Mouse (Mus musculus) forebrain, postnatal 0 days (tissue): ENCODE results near the gene Sprr1b. TPM values are rescaled to one million over a fixed set of nuclear protein-coding genes. Genes with fewer than 3 reads are reported as not detected.

ENCODE experiments used
- ATAC-seq: fragments of 200-750 bp; cut with Nextera tagmentation; 2 replicates; pipeline ENCODE4 v1.8.0; 2017; ENCODE audit warnings: mild to moderate bottlenecking, moderate library complexity
- DNase-seq: peaks from one replicate; pipeline ENCODE4 v3.0.0-alpha.2; 2015
- H3K27ac ChIP-seq: fragments of 300-500 bp; sonication (generic); 2 replicates; pipeline ENCODE4 v1.5.1; 2014; ENCODE audit warnings: low read depth, mild to moderate bottlenecking, antibody characterized with exemption, low read length, moderate library complexity, mixed read lengths
- H3K27me3 ChIP-seq: fragments of 300-500 bp; sonication (generic); 2 replicates; pipeline ENCODE4 v1.6.1; 2014; ENCODE audit warnings: mild to moderate bottlenecking, low read length, mixed read lengths; ENCODE audit not compliant: insufficient read depth
- H3K36me3 ChIP-seq: fragments of 300-500 bp; sonication (generic); 2 replicates; pipeline ENCODE4 v1.6.1; 2014; ENCODE audit warnings: mild to moderate bottlenecking, moderate library complexity; ENCODE audit not compliant: insufficient read depth
- H3K4me1 ChIP-seq: fragments of 300-500 bp; sonication (generic); 2 replicates; pipeline ENCODE4 v1.6.1; 2014; ENCODE audit warnings: antibody characterized with exemption; ENCODE audit not compliant: insufficient read depth
- H3K4me2 ChIP-seq: fragments of 300-500 bp; sonication (generic); 2 replicates; pipeline ENCODE4 v1.6.1; 2014; ENCODE audit warnings: low read depth, mild to moderate bottlenecking, moderate library complexity
- H3K4me3 ChIP-seq: fragments of 300-500 bp; sonication (generic); 2 replicates; pipeline ENCODE4 v1.5.1; 2014; ENCODE audit warnings: low read depth, low read length, mixed read lengths
- H3K9ac ChIP-seq: fragments of 300-500 bp; sonication (generic); 2 replicates; pipeline ENCODE4 v1.6.1; 2014; ENCODE audit warnings: mild to moderate bottlenecking
- H3K9me3 ChIP-seq: fragments of 300-500 bp; sonication (generic); 2 replicates; pipeline ENCODE4 v1.6.1; 2016; ENCODE audit warnings: low read length
- CTCF ChIP-seq: sonication (generic); IDR thresholded peaks from 2 replicates; pipeline ENCODE4 v1.5.1; 2016; ENCODE audit warnings: antibody characterized with exemption, control low read depth, low read depth
- WGBS: fragments of 180-500 bp; shearing (Covaris S2); extraction: QIAGEN DNeasy Blood & Tissue Kit; methylation state at CpG from one replicate; pipeline ENCODE4 v1.1.7; 2014; 5-methylcytosine and 5-hydroxymethylcytosine counted together
- polyA plus RNA-seq: library from polyadenylated mRNA; unstranded; fragments of >200 nt; fragmentation: Nextera tagmentation; extraction: Ambion mirVana; gene quantifications from 2 replicates; pipeline ENCODE4 v1.2.1, GENCODE M21; 2015
- total RNA-seq: library from RNA; depleted of rRNA; stranded (reverse); fragments of >200 nt; gene quantifications from 2 replicates; pipeline ENCODE4 v1.2.3, GENCODE M21; 2014; rRNA removed

Sprr1b gene
- total and polyA plus RNA-seq, 2 experiments from 2014 or later, result not detected

DNA sequence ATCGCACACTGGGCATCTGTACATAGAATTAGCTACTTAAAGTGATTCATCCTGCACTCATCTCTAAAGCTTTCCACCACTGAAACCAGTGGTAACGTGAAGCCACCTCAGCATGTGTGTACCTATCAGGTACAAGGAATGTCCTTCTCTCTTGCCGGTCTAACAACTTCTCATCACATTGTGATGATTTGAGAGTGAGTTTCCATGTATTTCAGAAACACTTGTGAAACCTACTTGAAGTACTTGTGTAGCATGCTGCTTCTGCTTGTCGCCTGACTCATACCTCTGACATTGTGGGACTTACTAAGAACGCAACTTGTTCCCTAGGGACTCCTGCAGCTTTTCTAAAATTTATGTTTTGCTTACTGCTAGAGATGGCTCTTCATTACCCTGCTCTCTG is 16.6 kb upstream of the Sprr1b start:
- no peak for TF ChIP-seq CTCF
- DNase-seq, result no peak
- no peaks in the 10 kb centered on the region for H3K4me1 ChIP-seq
- no peaks in the 10 kb centered on the region for H3K27me3 ChIP-seq
- 94% methylated on average over 5 of the region's 5 CpGs for WGBS
- no peak for ATAC-seq
- no peak overlapping the region for H3K4me2 ChIP-seq
- H3K36me3 ChIP-seq, result no peaks in the 10 kb centered on the region
- no peak overlapping the region for H3K4me3 ChIP-seq
- no peak overlapping the region for H3K9ac ChIP-seq
- H3K9me3 ChIP-seq, result no peaks in the 10 kb centered on the region
- H3K27ac ChIP-seq, result no peak overlapping the region

DNA sequence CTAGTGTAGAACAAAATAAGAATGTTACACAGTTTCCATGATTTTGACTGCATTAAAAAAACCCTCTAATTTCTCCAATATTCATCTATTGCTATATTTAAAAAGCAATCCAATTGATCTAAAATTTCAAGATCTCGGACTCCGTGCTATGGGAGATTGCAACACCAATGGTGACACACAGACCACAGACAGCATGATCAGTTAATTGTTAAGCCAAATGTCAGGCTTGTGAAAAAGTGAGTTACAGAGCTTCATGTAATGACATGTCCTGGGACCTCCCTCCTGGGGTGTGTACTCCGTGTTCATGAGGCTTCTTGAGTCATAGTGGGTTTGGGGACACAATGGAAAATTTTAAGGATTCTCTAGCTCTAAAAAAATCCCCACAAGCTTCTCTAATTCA is 1.6 kb upstream of the Sprr1b start:
- H3K27me3 ChIP-seq, result no peaks in the 10 kb centered on the region
- no peak overlapping the region for H3K27ac ChIP-seq
- no peak overlapping the region for H3K9ac ChIP-seq
- no peaks in the 10 kb centered on the region for H3K4me1 ChIP-seq
- no peaks in the 10 kb centered on the region for H3K9me3 ChIP-seq
- no peak for ATAC-seq
- no peak overlapping the region for H3K4me2 ChIP-seq
- no peak for TF ChIP-seq CTCF
- H3K4me3 ChIP-seq, result no peak overlapping the region
- DNase-seq, result no peak
- H3K36me3 ChIP-seq, result no peaks in the 10 kb centered on the region
- 92% methylated on average over 3 of the region's 3 CpGs for WGBS

DNA sequence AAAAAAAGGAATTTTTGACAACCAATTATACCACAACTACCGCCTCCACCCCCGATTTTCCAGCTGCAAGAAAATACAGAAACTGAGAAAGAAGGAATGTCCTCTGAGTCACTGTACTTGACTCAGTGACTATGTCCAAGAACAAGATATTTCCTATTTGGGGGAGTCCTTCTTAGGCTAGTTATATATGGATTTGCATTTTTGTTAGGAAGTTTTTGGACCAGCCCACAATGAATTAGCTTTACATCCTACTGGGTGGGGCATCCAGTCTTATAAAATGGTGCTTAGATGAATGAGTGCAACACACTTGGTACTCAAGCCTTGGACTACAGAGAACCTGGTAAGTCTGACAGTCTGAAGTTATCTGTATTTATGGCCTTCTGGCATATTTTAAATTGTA is 6.3 kb downstream of the Sprr1b start, which contains the start of gene Sprr2k:
Sprr2k (plus strand) TSS at position 301 of the 400 bp plus-strand sequence.
- Histone ChIP-seq H3K27me3 (no peaks in the 10 kb centered on the region), H3K4me1 (no peaks in the 10 kb centered on the region), H3K27ac (no peak within 1 kb of the TSS), H3K4me3 (no peak within 1 kb of the TSS), H3K36me3 (no peaks in the 10 kb centered on the region), H3K9me3 (no peaks in the 10 kb centered on the region), H3K9ac (no peak within 1 kb of the TSS), H3K4me2 (no peak within 1 kb of the TSS)
- ATAC-seq (no peak), DNase-seq (no peak)
- TF ChIP-seq CTCF, result no peak
- WGBS, result 95% methylated on average over 2 of the region's 2 CpGs

DNA sequence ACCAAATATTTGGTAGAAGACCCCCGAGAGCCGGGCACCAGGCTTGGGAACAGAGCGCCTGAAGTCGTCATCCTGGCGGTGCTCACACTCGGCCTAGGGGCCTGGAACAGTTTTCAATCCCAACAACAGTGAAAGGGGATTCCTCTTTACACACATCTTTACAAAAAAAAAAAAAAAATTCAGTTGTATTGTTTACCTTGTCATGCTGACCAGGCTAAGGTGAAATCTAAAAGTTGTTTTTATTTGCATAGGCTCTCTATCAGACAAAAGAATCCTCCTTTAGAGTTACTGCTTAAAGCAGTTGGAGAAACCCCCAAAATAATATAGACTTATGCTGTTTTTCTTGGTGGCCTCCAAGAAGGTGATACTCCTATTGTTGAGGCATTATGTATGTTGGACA is 9.3 kb downstream of the Sprr1b start, which contains the start of gene Gm9774:
Gm9774 (minus strand) TSS at position 101 of the 400 bp plus-strand sequence.
- TF ChIP-seq CTCF, result no peak
- Histone ChIP-seq H3K4me1 (no peaks in the 10 kb centered on the region), H3K9me3 (no peaks in the 10 kb centered on the region), H3K36me3 (no peaks in the 10 kb centered on the region), H3K27me3 (no peaks in the 10 kb centered on the region), H3K4me3 (no peak within 1 kb of the TSS), H3K4me2 (no peak within 1 kb of the TSS), H3K9ac (no peak within 1 kb of the TSS), H3K27ac (no peak within 1 kb of the TSS)
- ATAC-seq (no peak), DNase-seq (no peak)
- WGBS, result 94% methylated on average over 6 of the region's 6 CpGs

DNA sequence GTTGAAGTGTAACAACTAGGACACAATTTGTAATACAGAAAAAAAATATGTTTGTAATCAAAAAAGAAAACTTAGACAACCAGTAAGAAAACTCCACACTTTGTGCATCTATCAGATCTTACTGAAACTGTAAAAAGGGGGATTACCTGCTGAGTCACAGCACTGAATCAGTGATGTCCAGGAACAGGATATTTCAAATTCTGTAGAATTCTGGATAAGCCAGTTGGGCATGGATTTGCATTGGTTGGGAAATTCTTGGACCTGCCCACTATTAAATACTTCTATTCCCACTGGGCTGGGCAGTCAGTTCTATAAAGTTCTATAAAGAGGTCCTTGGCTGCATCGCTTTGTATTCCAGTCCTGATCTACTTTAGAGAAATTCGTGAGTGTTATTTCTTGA is 20.8 kb downstream of the Sprr1b start, which contains the start of gene Sprr2j-ps:
Sprr2j-ps (plus strand) TSS at position 301 of the 400 bp plus-strand sequence.
- H3K4me1 ChIP-seq, result no peaks in the 10 kb centered on the region
- H3K27me3 ChIP-seq, result no peaks in the 10 kb centered on the region
- H3K27ac ChIP-seq, result no peak within 1 kb of the TSS
- H3K36me3 ChIP-seq, result no peaks in the 10 kb centered on the region
- no peak within 1 kb of the TSS for H3K4me3 ChIP-seq
- no peak within 1 kb of the TSS for H3K9ac ChIP-seq
- H3K4me2 ChIP-seq, result no peak within 1 kb of the TSS
- no peak for TF ChIP-seq CTCF
- 94% methylated on average over 2 of the region's 2 CpGs for WGBS
- DNase-seq (no peak), ATAC-seq (no peak)
- no peaks in the 10 kb centered on the region for H3K9me3 ChIP-seq

DNA sequence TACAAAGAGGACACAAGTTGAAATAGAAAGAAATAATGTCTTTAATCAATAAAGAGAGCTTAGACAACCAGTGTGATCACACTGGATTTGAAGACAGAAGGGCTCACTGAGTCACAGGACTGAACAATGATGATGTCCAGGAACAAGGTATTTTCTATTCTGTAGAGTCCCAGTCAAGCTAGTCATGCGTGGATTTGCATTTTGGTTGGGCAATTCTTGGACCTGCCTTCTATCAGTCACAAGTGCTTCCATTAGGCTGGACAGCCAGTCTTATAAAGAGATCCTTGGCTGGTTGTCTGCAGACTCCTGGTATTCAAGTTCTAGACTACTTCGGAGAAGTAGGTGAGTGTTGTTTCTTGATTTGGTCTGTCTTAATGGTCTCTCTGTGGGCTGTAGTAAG is 30.9 kb downstream of the Sprr1b start, which contains the start of gene Sprr2i:
Sprr2i (plus strand) TSS at position 301 of the 400 bp plus-strand sequence.
- Histone ChIP-seq H3K4me2 (no peak within 1 kb of the TSS), H3K4me3 (no peak within 1 kb of the TSS), H3K36me3 (no peaks in the 10 kb centered on the region), H3K9ac (no peak within 1 kb of the TSS), H3K9me3 (no peaks in the 10 kb centered on the region), H3K27me3 (no peaks in the 10 kb centered on the region), H3K4me1 (no peaks in the 10 kb centered on the region), H3K27ac (no peak within 1 kb of the TSS)
- DNase-seq (no peak), ATAC-seq (no peak)
- TF ChIP-seq CTCF, result no peak
- WGBS, result 94% methylated on average over 2 of the region's 2 CpGs

DNA sequence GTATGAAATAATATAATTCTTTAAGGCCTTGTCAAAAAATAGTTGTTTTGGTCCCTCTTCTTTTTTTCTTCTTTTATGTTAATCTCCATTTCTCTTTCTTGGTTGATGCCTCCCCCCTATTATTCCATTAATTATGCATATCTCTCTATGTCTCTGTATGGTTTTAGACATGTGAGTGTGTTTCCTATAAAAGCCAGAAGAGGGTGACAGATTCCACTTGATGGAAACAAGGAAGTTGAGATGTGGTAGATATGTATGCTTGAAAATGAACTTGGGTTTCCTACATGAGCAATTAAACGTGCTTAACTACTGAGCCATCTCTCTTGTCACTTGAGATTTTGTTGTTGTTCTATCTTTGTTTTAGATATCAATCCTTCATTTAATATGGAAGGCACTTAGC is 44.3 kb downstream of the Sprr1b start:
- no peak overlapping the region for H3K4me3 ChIP-seq
- H3K27me3 ChIP-seq, result no peaks in the 10 kb centered on the region
- H3K9me3 ChIP-seq, result no peaks in the 10 kb centered on the region
- TF ChIP-seq CTCF, result peak; percentile 59
- H3K9ac ChIP-seq, result no peak overlapping the region
- no peaks in the 10 kb centered on the region for H3K36me3 ChIP-seq
- H3K4me1 ChIP-seq, result no peaks in the 10 kb centered on the region
- ATAC-seq (no peak), DNase-seq (peak; percentile 4)
- H3K4me2 ChIP-seq, result no peak overlapping the region
- WGBS, result 48% methylated on average over 1 of the region's 1 CpGs
- no peak overlapping the region for H3K27ac ChIP-seq

Other genes with a start within 250 kb of the Sprr1b start
- not detected in 2 replicates for gene Sprr2a1, start 223.0 kb downstream of the Sprr1b start, total RNA-seq
- not detected in 2 replicates for gene Sprr2a1, start 223.0 kb downstream of the Sprr1b start, polyA plus RNA-seq
- not detected in 2 replicates for gene Sprr2a2, start 222.9 kb downstream of the Sprr1b start, total RNA-seq
- gene Sprr2a2, start 222.9 kb downstream of the Sprr1b start, polyA plus RNA-seq, result not detected in 2 replicates
- not detected in 2 replicates for gene Sprr2a3, start 153.4 kb downstream of the Sprr1b start, total RNA-seq
- gene Sprr2a3, start 153.4 kb downstream of the Sprr1b start, polyA plus RNA-seq, result not detected in 2 replicates
- gene Sprr2b, start 122.2 kb downstream of the Sprr1b start, total RNA-seq, result not detected in 2 replicates
- not detected in 2 replicates for gene Sprr2b, start 122.2 kb downstream of the Sprr1b start, polyA plus RNA-seq
- not detected in 2 replicates for gene Sprr2d, start 99.6 kb downstream of the Sprr1b start, total RNA-seq
- gene Sprr2d, start 99.6 kb downstream of the Sprr1b start, polyA plus RNA-seq, result not detected in 2 replicates
- not detected in 2 replicates for gene Sprr2e, start 86.6 kb downstream of the Sprr1b start, total RNA-seq
- not detected in 2 replicates for gene Sprr2e, start 86.6 kb downstream of the Sprr1b start, polyA plus RNA-seq
- gene Sprr2f, start 73.6 kb downstream of the Sprr1b start, total RNA-seq, result not detected in 2 replicates
- gene Sprr2f, start 73.6 kb downstream of the Sprr1b start, polyA plus RNA-seq, result not detected in 2 replicates
- not detected in 2 replicates for gene Sprr2h, start 53.1 kb downstream of the Sprr1b start, total RNA-seq
- gene Sprr2h, start 53.1 kb downstream of the Sprr1b start, polyA plus RNA-seq, result not detected in 2 replicates
- gene Sprr2i, start 30.8 kb downstream of the Sprr1b start, total RNA-seq, result not detected in 2 replicates
- not detected in 2 replicates for gene Sprr2i, start 30.8 kb downstream of the Sprr1b start, polyA plus RNA-seq
- gene Sprr2j-ps, start 20.7 kb downstream of the Sprr1b start, total RNA-seq, result not detected in 2 replicates
- gene Sprr2j-ps, start 20.7 kb downstream of the Sprr1b start, polyA plus RNA-seq, result not detected in 2 replicates
- 2.5 and 6.5 TPM in 2 replicates for gene Gm9774, start 9.4 kb downstream of the Sprr1b start, total RNA-seq
- 9.2 and 12.0 TPM in 2 replicates for gene Gm9774, start 9.4 kb downstream of the Sprr1b start, polyA plus RNA-seq
- gene Sprr2k, start 6.2 kb downstream of the Sprr1b start, total RNA-seq, result not detected in 2 replicates
- gene Sprr2k, start 6.2 kb downstream of the Sprr1b start, polyA plus RNA-seq, result not detected in 2 replicates
- not detected in 2 replicates for gene Sprr3, start 19.9 kb upstream of the Sprr1b start, total RNA-seq
- gene Sprr3, start 19.9 kb upstream of the Sprr1b start, polyA plus RNA-seq, result not detected in 2 replicates
- not detected in 2 replicates for gene Sprr1a, start 47.1 kb upstream of the Sprr1b start, total RNA-seq
- not detected in 2 replicates for gene Sprr1a, start 47.1 kb upstream of the Sprr1b start, polyA plus RNA-seq
- gene Sprr4, start 61.7 kb upstream of the Sprr1b start, total RNA-seq, result not detected in 2 replicates
- gene Sprr4, start 61.7 kb upstream of the Sprr1b start, polyA plus RNA-seq, result not detected in 2 replicates
- not detected in 2 replicates for gene 2310046K23Rik, start 95.7 kb upstream of the Sprr1b start, total RNA-seq
- not detected in 2 replicates for gene 2310046K23Rik, start 95.7 kb upstream of the Sprr1b start, polyA plus RNA-seq
- gene Ivl, start 134.9 kb upstream of the Sprr1b start, total RNA-seq, result not detected in 2 replicates
- not detected in 2 replicates for gene Ivl, start 134.9 kb upstream of the Sprr1b start, polyA plus RNA-seq
- gene Smcp, start 150.2 kb upstream of the Sprr1b start, total RNA-seq, result not detected in 2 replicates
- gene Smcp, start 150.2 kb upstream of the Sprr1b start, polyA plus RNA-seq, result not detected in 2 replicates
- not detected in 2 replicates for gene 2210017I01Rik, start 168.7 kb upstream of the Sprr1b start, total RNA-seq
- not detected in 2 replicates for gene 2210017I01Rik, start 168.7 kb upstream of the Sprr1b start, polyA plus RNA-seq
- gene Lce6a, start 182.9 kb upstream of the Sprr1b start, total RNA-seq, result not detected in 2 replicates
- gene Lce6a, start 182.9 kb upstream of the Sprr1b start, polyA plus RNA-seq, result not detected in 2 replicates
- gene Lce1a1, start 209.5 kb upstream of the Sprr1b start, total RNA-seq, result not detected in 2 replicates
- not detected in 2 replicates for gene Lce1a1, start 209.5 kb upstream of the Sprr1b start, polyA plus RNA-seq
- gene Lce1b, start 218.1 kb upstream of the Sprr1b start, total RNA-seq, result not detected in 2 replicates
- gene Lce1b, start 218.1 kb upstream of the Sprr1b start, polyA plus RNA-seq, result not detected in 2 replicates
- not detected in 2 replicates for gene Lce1a2, start 231.5 kb upstream of the Sprr1b start, total RNA-seq
- not detected in 2 replicates for gene Lce1a2, start 231.5 kb upstream of the Sprr1b start, polyA plus RNA-seq
- not detected in 2 replicates for gene Lce1c, start 240.5 kb upstream of the Sprr1b start, total RNA-seq
- not detected in 2 replicates for gene Lce1c, start 240.5 kb upstream of the Sprr1b start, polyA plus RNA-seq
- not detected in 2 replicates for gene Lce1d, start 248.4 kb upstream of the Sprr1b start, total RNA-seq
- gene Lce1d, start 248.4 kb upstream of the Sprr1b start, polyA plus RNA-seq, result not detected in 2 replicates